Mouse (Mus musculus) heart, embryonic 13.5 days (tissue): ENCODE results near the gene Flvcr2. TPM values are rescaled to one million over a fixed set of nuclear protein-coding genes. Genes with fewer than 3 reads are reported as not detected.
A peak's percentile ranks its signal among the peaks of the same experiment; 100 is the strongest.

ENCODE experiments used
- ATAC-seq: fragments of 200-750 bp; cut with Nextera tagmentation; 2 replicates; pipeline ENCODE4 v1.8.0; 2017; ENCODE audit warnings: moderate TSS enrichment; ENCODE audit not compliant: insufficient number of reproducible peaks, low FRiP score, low TSS enrichment; ENCODE audit errors: extremely low read depth
- H3K27ac ChIP-seq: fragments of 300-500 bp; sonication (generic); replicated peaks from 2 replicates; pipeline ENCODE4 v1.5.1; 2015; ENCODE audit warnings: moderate library complexity, mild to moderate bottlenecking, inconsistent platforms
- H3K27me3 ChIP-seq: fragments of 300-500 bp; sonication (generic); replicated peaks from 2 replicates; pipeline ENCODE4 v1.6.1; 2015; ENCODE audit warnings: mild to moderate bottlenecking, inconsistent platforms
- H3K36me3 ChIP-seq: fragments of 300-500 bp; sonication (generic); 2 replicates; pipeline ENCODE4 v1.6.1; 2015; ENCODE audit warnings: mild to moderate bottlenecking, inconsistent platforms
- H3K4me1 ChIP-seq: fragments of 300-500 bp; sonication (generic); 2 replicates; pipeline ENCODE4 v1.6.1; 2015; ENCODE audit warnings: inconsistent platforms
- H3K4me2 ChIP-seq: fragments of 300-500 bp; sonication (generic); 2 replicates; pipeline ENCODE4 v1.6.1; 2015; ENCODE audit warnings: inconsistent platforms, mild to moderate bottlenecking, moderate library complexity
- H3K4me3 ChIP-seq: fragments of 300-500 bp; sonication (generic); 2 replicates; pipeline ENCODE4 v1.5.1; 2015; ENCODE audit warnings: moderate library complexity, mild to moderate bottlenecking, inconsistent platforms
- H3K9ac ChIP-seq: fragments of 300-500 bp; sonication (generic); 2 replicates; pipeline ENCODE4 v1.6.1; 2015; ENCODE audit warnings: inconsistent platforms, mild to moderate bottlenecking, moderate library complexity
- H3K9me3 ChIP-seq: fragments of 300-500 bp; sonication (generic); 2 replicates; pipeline ENCODE4 v1.6.1; 2016; ENCODE audit warnings: inconsistent platforms
- WGBS: fragments of 180-500 bp; shearing (Covaris S2); methylation state at CpG from one replicate; pipeline ENCODE4 v1.1.7; 2015; ENCODE audit warnings: mixed read lengths; 5-methylcytosine and 5-hydroxymethylcytosine counted together
- polyA plus RNA-seq: library from polyadenylated mRNA; unstranded; fragments of >200 nt; fragmentation: Nextera tagmentation; extraction: Ambion mirVana; gene quantifications from 2 replicates; pipeline ENCODE4 v1.2.1, GENCODE M21; 2015

The Flvcr2 gene
- polyA plus RNA-seq, 1 experiment from 2014 or later = 5.7 TPM

- H3K4me1 ChIP-seq = peaks cover 6% of the 10 kb centered on the region
- H3K9ac ChIP-seq = no peak overlapping the region
- peaks cover 4% of the 10 kb centered on the region; the same call in 1 of the 2 replicates for H3K27me3 ChIP-seq
- no peak overlapping the region for H3K4me3 ChIP-seq
- H3K36me3 ChIP-seq = no peaks in the 10 kb centered on the region
- peaks cover 8% of the 10 kb centered on the region; the same call in 1 of the 2 replicates for H3K9me3 ChIP-seq
- WGBS = 78% methylated on average over 3 of the region's 3 CpGs
- no peak for ATAC-seq
- no peak overlapping the region for H3K27ac ChIP-seq
- H3K4me2 ChIP-seq = no peak overlapping the region
These were observed 9.4 kb upstream of the Flvcr2 start for GRCm38 (mm10) chr12:85736960-85737359.

- Histone ChIP-seq H3K4me2 (peak overlapping the region; percentile 98), H3K4me3 (peak overlapping the region; percentile 64), H3K36me3 (no peaks in the 10 kb centered on the region), H3K9ac (peak overlapping the region; percentile 84), H3K4me1 (peaks cover 15% of the 10 kb centered on the region), H3K27ac (peak overlapping the region; percentile 81), H3K27me3 (peaks cover 24% of the 10 kb centered on the region), H3K9me3 (no peaks in the 10 kb centered on the region)
- ATAC-seq = 0 out of 2 replicates have a peak, but pooled peaks have one; percentile 20
- 16% methylated on average over 21 of the region's 21 CpGs for WGBS
These were observed 419 bp downstream of the Flvcr2 start for GRCm38 (mm10) chr12:85746696-85747219.

DNA sequence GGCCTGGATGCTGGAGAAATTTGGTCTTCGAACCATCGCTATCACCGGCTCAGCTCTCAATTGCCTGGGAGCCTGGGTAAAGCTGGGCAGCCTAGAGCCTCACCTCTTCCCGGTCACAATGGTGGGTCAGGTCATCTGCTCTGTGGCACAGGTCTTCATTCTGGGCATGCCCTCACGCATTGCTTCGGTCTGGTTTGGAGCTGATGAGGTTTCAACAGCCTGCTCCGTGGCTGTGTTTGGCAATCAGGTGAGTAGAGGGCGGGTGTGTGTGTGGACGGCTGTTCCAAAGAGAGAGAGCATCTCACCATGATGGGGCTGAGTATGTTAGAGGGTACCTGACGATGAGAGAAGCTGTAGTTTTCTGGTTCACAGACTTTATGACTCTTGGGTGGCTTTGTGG is 1.0 kb downstream of the Flvcr2 start:
- ATAC-seq = no peak
- Histone ChIP-seq H3K27me3 (peaks cover 24% of the 10 kb centered on the region), H3K4me2 (peak overlapping the region; percentile 98), H3K9me3 (no peaks in the 10 kb centered on the region), H3K27ac (no peak overlapping the region), H3K36me3 (no peaks in the 10 kb centered on the region), H3K4me1 (peaks cover 15% of the 10 kb centered on the region), H3K4me3 (peak overlapping the region; percentile 64), H3K9ac (no peak overlapping the region)
- 75% methylated on average over 10 of the region's 10 CpGs for WGBS

GRCm38 (mm10) chr12:85749861-85750260 is 3.5 kb downstream of the Flvcr2 start:
- Histone ChIP-seq H3K4me1 (peaks cover 18% of the 10 kb centered on the region), H3K36me3 (no peaks in the 10 kb centered on the region), H3K4me3 (no peak overlapping the region), H3K9ac (no peak overlapping the region), H3K27me3 (peaks cover 15% of the 10 kb centered on the region), H3K4me2 (no peak overlapping the region), H3K27ac (no peak overlapping the region), H3K9me3 (no peaks in the 10 kb centered on the region)
- 81% methylated on average over 9 of the region's 9 CpGs for WGBS
- ATAC-seq = no peak

DNA sequence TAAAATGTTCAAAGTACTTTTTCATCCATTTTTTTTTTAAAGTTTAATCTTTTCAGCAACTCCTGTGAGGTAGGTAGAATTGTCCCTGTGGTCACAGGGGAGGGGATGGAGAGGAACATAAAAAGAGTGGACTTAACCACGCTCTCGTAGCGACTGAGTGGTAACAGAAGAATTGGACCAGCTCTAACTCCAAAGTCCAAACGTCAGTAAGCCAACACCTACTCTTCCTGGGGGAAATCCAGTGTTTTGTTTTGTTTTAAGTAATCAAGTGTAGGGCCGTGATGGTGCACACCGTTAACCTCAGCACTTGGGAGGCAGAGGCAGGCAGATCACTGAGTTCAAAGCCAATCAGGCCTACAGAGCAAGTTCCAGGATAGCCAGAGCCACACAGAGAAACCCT is 5.8 kb downstream of the Flvcr2 start:
- no peak for ATAC-seq
- 82% methylated on average over 6 of the region's 6 CpGs for WGBS
- no peak overlapping the region for H3K9ac ChIP-seq

DNA sequence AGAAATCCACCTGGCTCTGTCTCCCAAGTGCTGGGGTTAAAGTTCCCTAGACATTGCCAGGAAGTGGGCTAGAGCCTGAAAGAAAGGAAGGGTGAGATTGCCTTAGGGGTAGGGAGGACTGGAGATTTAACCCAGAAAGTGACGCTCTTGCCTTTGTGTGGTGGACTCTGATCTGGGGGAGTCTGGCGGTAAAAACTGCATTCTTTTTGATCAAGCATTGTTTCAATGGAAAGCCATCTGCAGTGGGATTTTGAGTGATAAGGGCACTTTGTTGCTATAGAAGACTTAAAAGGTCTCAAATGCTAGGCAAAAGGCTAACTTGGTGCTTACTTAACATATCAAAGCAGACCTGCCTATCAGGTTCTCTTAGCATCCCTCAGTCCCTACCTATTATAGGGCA is 6.9 kb downstream of the Flvcr2 start:
- Histone ChIP-seq H3K4me1 (0 out of 2 replicates have a peak, but pooled peaks cover 8% of the 10 kb centered on the region), H3K9me3 (no peaks in the 10 kb centered on the region), H3K9ac (no peak overlapping the region), H3K27ac (no peak overlapping the region), H3K36me3 (no peaks in the 10 kb centered on the region), H3K4me3 (no peak overlapping the region), H3K4me2 (no peak overlapping the region), H3K27me3 (0 out of 2 replicates have a peak, but pooled peaks cover under 1% of the 10 kb centered on the region)
- no peak for ATAC-seq
- 54% methylated on average over 2 of the region's 2 CpGs for WGBS

More for the DNA sequence above, 5.8 kb downstream of the Flvcr2 start:
- H3K4me2 ChIP-seq = no peak overlapping the region
- no peaks in the 10 kb centered on the region for H3K9me3 ChIP-seq
- H3K4me3 ChIP-seq = no peak overlapping the region
- no peaks in the 10 kb centered on the region for H3K36me3 ChIP-seq
- H3K4me1 ChIP-seq = peaks cover 18% of the 10 kb centered on the region
- H3K27me3 ChIP-seq = peaks cover 7% of the 10 kb centered on the region
- H3K27ac ChIP-seq = no peak overlapping the region

- Histone ChIP-seq H3K4me2 (no peak overlapping the region), H3K9ac (no peak overlapping the region), H3K27ac (no peak overlapping the region), H3K9me3 (no peaks in the 10 kb centered on the region), H3K4me1 (0 out of 2 replicates have a peak, but pooled peaks cover 8% of the 10 kb centered on the region), H3K36me3 (no peaks in the 10 kb centered on the region), H3K27me3 (no peaks in the 10 kb centered on the region), H3K4me3 (no peak overlapping the region)
- 41% methylated on average over 5 of the region's 5 CpGs for WGBS
- no peak for ATAC-seq
These were observed 8.4 kb downstream of the Flvcr2 start for GRCm38 (mm10) chr12:85754611-85755265.

DNA sequence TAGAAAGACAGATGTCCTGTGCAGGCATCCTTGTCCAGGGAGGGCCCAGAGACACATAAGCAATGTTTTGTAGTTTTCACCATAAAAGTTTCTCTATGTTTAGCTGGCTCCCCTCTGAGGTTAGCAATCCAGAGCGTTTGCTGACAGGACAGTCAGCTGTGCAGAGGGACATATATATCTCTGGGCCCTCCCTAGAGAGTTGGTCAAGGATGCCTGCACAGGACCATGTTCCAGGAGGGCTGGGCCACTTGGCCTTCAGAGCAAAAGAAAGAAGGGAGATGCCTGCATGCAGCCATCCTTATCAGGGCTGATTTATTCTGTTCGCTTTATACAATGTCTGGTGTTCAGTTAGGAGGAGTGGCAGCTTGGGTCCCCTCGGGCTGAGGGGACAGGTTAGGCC is 10.1 kb downstream of the Flvcr2 start:
- H3K4me3 ChIP-seq = no peak overlapping the region
- no peak overlapping the region for H3K9ac ChIP-seq
- no peak overlapping the region for H3K4me2 ChIP-seq
- H3K9me3 ChIP-seq = no peaks in the 10 kb centered on the region
- WGBS = 63% methylated on average over 3 of the region's 3 CpGs
- H3K4me1 ChIP-seq = peaks cover 10% of the 10 kb centered on the region
- ATAC-seq = no peak
- H3K27ac ChIP-seq = no peak overlapping the region
- H3K36me3 ChIP-seq = no peaks in the 10 kb centered on the region
- no peaks in the 10 kb centered on the region for H3K27me3 ChIP-seq

- Histone ChIP-seq H3K4me3 (no peak overlapping the region), H3K27ac (no peak overlapping the region), H3K9me3 (no peaks in the 10 kb centered on the region), H3K4me2 (no peak overlapping the region), H3K9ac (no peak overlapping the region), H3K4me1 (peaks cover 16% of the 10 kb centered on the region), H3K36me3 (no peaks in the 10 kb centered on the region), H3K27me3 (no peaks in the 10 kb centered on the region)
- ATAC-seq = no peak
- WGBS = 48% methylated on average over 3 of the region's 3 CpGs
These were observed 10.7 kb downstream of the Flvcr2 start for GRCm38 (mm10) chr12:85757074-85757473.

DNA sequence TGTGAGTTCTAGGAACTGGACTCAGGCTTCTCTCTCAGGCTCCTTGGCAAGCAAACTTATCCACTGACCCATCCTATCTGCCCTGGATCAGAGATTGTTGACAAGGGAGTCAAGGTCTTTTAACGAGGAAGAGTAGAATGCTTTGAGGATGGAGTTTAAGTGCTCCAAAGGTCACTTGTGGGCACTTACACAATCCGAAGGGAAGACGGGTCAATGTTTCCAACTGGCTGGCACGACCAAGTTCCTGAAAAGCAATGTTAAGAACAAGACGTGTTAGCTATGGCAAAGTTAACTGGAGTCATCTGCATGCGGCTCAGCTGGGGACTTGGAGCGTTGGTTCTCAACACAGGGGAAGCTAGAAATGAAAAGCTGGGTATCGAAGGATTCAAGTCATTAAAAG is 12.4 kb downstream of the Flvcr2 start:
- peaks cover 21% of the 10 kb centered on the region for H3K4me1 ChIP-seq
- H3K27me3 ChIP-seq = no peaks in the 10 kb centered on the region
- 67% methylated on average over 8 of the region's 8 CpGs for WGBS
- no peaks in the 10 kb centered on the region for H3K9me3 ChIP-seq
- H3K4me3 ChIP-seq = no peak overlapping the region
- no peaks in the 10 kb centered on the region for H3K36me3 ChIP-seq
- no peak overlapping the region for H3K27ac ChIP-seq
- no peak overlapping the region for H3K9ac ChIP-seq
- H3K4me2 ChIP-seq = no peak overlapping the region
- ATAC-seq = no peak

GRCm38 (mm10) chr12:85761471-85761870 is 15.1 kb downstream of the Flvcr2 start:
- no peak overlapping the region for H3K4me2 ChIP-seq
- H3K4me3 ChIP-seq = no peak overlapping the region
- peaks cover 38% of the 10 kb centered on the region for H3K4me1 ChIP-seq
- WGBS = 68% methylated on average over 4 of the region's 4 CpGs
- H3K9me3 ChIP-seq = no peaks in the 10 kb centered on the region
- no peak for ATAC-seq
- no peak overlapping the region for H3K9ac ChIP-seq
- no peaks in the 10 kb centered on the region for H3K36me3 ChIP-seq
- no peak overlapping the region for H3K27ac ChIP-seq
- H3K27me3 ChIP-seq = no peaks in the 10 kb centered on the region

DNA sequence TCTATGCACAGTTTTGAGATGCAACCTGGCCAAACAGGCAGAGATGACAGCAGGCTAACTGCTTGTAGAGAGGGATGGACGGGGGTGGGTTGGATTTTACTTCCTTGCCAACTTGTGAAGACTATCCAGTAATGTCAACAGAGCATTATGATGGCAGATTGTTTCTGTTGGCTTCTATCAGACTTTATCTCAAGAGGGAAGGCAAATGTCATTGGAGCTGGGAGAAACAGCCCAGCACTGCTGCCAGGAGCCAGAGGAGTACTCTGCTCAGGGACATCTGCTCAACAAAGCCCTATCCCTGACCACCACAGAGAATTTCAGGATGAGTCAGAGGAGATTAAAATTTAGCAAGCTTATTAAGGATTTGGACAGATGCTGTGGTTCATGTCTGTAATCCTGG is 18.3 kb downstream of the Flvcr2 start:
- 28% methylated on average over 1 of the region's 1 CpGs for WGBS
- Histone ChIP-seq H3K9me3 (no peaks in the 10 kb centered on the region), H3K27me3 (no peaks in the 10 kb centered on the region), H3K4me3 (no peak overlapping the region), H3K4me1 (peaks cover 40% of the 10 kb centered on the region), H3K4me2 (no peak overlapping the region), H3K36me3 (no peaks in the 10 kb centered on the region), H3K9ac (no peak overlapping the region), H3K27ac (peak overlapping the region; percentile 16; the same call in 1 of the 2 replicates)
- ATAC-seq = no peak
